Mouse (Mus musculus): ENCODE results near the gene Mrpl34. TPM values are rescaled to one million over a fixed set of nuclear protein-coding genes. Genes with fewer than 3 reads are reported as not detected.

Gene Mrpl34
- total and polyA plus RNA-seq, 2 experiments from 2014 or later = 188 to 284 TPM

- H3K9ac ChIP-seq (replicated peaks; ENCODE audit: low read depth, low read length) = no peak overlapping the region
- H3K27me3 ChIP-seq (ENCODE audit: control insufficient read depth, insufficient read depth, low read length) = no peaks in the 10 kb centered on the region
- peak overlapping the region; percentile 54 for H3K27ac ChIP-seq (ENCODE audit: low read depth)
- H3K9me3 ChIP-seq (replicated peaks; ENCODE audit: control insufficient read depth, low read length) = no peaks in the 10 kb centered on the region
- peaks cover 44% of the 10 kb centered on the region for H3K4me1 ChIP-seq (ENCODE audit: control insufficient read depth, insufficient read depth)
- TF ChIP-seq CTCF (IDR thresholded peaks at IDR 0.05; ENCODE audit: low read depth) = peak; percentile 31
- 0 out of 2 replicates have a peak, but pooled peaks have one; percentile 76 for TF ChIP-seq EP300 (IDR thresholded peaks at IDR 0.05; ENCODE audit: low read depth)
- peaks cover 13% of the 10 kb centered on the region for H3K36me3 ChIP-seq (replicated peaks; ENCODE audit: control insufficient read depth, insufficient read depth, low read length)
- no peak overlapping the region for H3K4me2 ChIP-seq (ENCODE audit: low read depth, low read length)
- no peak overlapping the region for H3K4me3 ChIP-seq (ENCODE audit: low read depth, low read length)
- DNase-seq (ENCODE audit: low spot score) (peak; percentile 80), ATAC-seq (ENCODE audit: insufficient read depth, low read depth) (peak; percentile 62)
- 22% methylated on average over 11 of the region's 11 CpGs for WGBS
Measured at GRCm38 (mm10) chr8:71496481-71496880, 31.7 kb downstream of the Mrpl34 start.

GRCm38 (mm10) chr8:71497077-71497645 lies 32.4 kb downstream of the Mrpl34 start:
- DNase-seq (ENCODE audit: low spot score) (no peak), ATAC-seq (ENCODE audit: insufficient read depth, low read depth) (no peak)
- Histone ChIP-seq H3K4me2 (ENCODE audit: low read depth, low read length) (no peak overlapping the region), H3K27me3 (ENCODE audit: control insufficient read depth, insufficient read depth, low read length) (no peaks in the 10 kb centered on the region), H3K9me3 (replicated peaks; ENCODE audit: control insufficient read depth, low read length) (no peaks in the 10 kb centered on the region), H3K27ac (ENCODE audit: low read depth) (0 out of 2 replicates have a peak overlapping the region, but pooled peaks have one; percentile 54), H3K4me1 (ENCODE audit: control insufficient read depth, insufficient read depth) (peaks cover 44% of the 10 kb centered on the region), H3K9ac (replicated peaks; ENCODE audit: low read depth, low read length) (no peak overlapping the region), H3K36me3 (replicated peaks; ENCODE audit: control insufficient read depth, insufficient read depth, low read length) (peaks cover 7% of the 10 kb centered on the region), H3K4me3 (ENCODE audit: low read depth, low read length) (no peak overlapping the region)
- no peak for TF ChIP-seq EP300 (IDR thresholded peaks at IDR 0.05; ENCODE audit: low read depth)
- no peak for TF ChIP-seq CTCF (IDR thresholded peaks at IDR 0.05; ENCODE audit: low read depth)
- 96% methylated on average over 1 of the region's 1 CpGs for WGBS

DNA sequence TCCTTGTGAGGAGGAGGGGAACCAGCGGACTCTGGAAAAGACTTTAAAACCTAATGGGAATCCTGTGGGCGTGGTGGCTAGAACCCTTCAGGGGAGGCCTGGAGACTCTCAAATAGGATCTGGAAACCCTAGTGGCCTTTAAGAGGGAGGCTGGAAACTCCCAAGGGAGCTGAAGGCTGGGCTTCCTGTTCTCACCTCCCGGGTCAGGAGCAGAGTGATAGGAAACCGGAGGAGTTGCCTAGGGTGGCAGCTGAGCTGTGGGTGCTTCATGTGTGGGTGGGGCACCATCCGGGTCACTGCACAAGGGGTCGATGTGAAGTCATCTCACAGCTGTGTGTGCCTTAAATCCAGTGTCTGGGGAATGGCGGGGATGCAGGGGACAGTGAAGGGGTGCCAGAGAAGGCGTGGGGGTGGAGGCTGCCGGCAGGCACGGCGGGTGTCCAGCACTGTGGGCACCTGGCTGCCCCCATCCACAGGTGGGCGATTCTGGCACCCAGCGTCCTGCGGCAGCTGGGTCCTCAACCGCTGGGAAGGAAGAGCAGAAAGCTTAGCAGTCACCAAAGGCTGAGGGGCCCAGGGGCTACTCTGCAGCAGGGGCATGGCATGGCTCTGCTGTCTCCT lies 33.2 kb downstream of the Mrpl34 start:
- Histone ChIP-seq H3K4me1 (ENCODE audit: control insufficient read depth, insufficient read depth) (peaks cover 44% of the 10 kb centered on the region), H3K9me3 (replicated peaks; ENCODE audit: control insufficient read depth, low read length) (no peaks in the 10 kb centered on the region), H3K4me2 (ENCODE audit: low read depth, low read length) (peak overlapping the region; percentile 9; the same call in 1 of the 2 replicates), H3K27ac (ENCODE audit: low read depth) (peak overlapping the region; percentile 49), H3K36me3 (replicated peaks; ENCODE audit: control insufficient read depth, insufficient read depth, low read length) (no peaks in the 10 kb centered on the region; the same call in 1 of the 2 replicates), H3K9ac (replicated peaks; ENCODE audit: low read depth, low read length) (no peak overlapping the region), H3K4me3 (ENCODE audit: low read depth, low read length) (no peak overlapping the region), H3K27me3 (ENCODE audit: control insufficient read depth, insufficient read depth, low read length) (no peaks in the 10 kb centered on the region)
- ATAC-seq (ENCODE audit: insufficient read depth, low read depth) (0 out of 2 replicates have a peak, but pooled peaks have one; percentile 8), DNase-seq (ENCODE audit: low spot score) (peak; percentile 35)
- 15% methylated on average over 15 of the region's 15 CpGs for WGBS
- TF ChIP-seq CTCF (IDR thresholded peaks at IDR 0.05; ENCODE audit: low read depth) = no peak
- 0 out of 2 replicates have a peak, but pooled peaks have one; percentile 21 for TF ChIP-seq EP300 (IDR thresholded peaks at IDR 0.05; ENCODE audit: low read depth)

DNA sequence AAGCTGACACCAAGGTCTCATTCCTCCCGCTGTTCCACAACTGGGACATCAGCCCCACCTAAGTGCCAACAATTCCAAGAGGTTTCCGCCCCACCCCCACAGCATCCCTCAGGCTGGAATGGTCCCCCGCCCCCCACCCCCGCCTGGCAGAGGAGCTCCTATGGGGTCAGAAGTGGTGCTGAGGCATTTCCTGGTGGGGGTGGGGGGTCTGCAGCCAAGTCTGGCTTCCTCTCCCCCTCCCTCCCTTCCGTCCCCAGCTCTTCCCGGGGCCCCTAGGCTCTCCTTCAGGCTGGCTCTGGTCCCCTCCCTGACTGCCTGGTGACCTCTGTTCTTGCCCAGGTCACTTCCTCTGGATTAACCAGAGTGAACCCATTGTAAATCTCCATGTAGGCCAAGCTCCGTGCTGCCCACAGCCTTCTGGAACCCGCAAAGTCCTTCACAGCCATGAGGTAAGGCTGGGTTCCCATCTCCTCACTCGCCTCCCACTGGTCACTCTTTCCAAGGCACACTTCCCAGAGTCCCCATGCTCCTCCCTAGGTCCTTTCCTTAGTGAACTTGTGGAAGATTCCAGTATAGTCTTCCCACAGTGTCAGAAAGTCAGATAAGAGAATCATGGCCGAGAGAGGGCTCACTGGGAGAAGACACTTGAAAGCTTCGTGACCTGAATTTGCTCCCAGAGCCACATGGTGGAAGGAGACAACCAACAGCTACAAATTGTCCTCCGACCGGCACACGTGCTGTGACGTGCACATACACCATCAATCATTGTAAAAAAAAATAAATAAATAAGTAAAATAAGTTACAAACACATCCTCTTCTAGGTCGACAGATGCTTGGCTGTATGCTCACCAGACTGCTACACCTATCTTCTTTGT lies 34.3 kb downstream of the Mrpl34 start:
- DNase-seq (ENCODE audit: low spot score) = peak; percentile 43
- no peak for ATAC-seq (ENCODE audit: insufficient read depth, low read depth)
- TF ChIP-seq EP300 (IDR thresholded peaks at IDR 0.05; ENCODE audit: low read depth) = no peak
- TF ChIP-seq CTCF (IDR thresholded peaks at IDR 0.05; ENCODE audit: low read depth) = no peak
- WGBS = 31% methylated on average over 16 of the region's 16 CpGs
- Histone ChIP-seq H3K27ac (ENCODE audit: low read depth) (peak overlapping the region; percentile 49), H3K36me3 (replicated peaks; ENCODE audit: control insufficient read depth, insufficient read depth, low read length) (no peaks in the 10 kb centered on the region), H3K4me2 (ENCODE audit: low read depth, low read length) (peak overlapping the region; percentile 9; the same call in 1 of the 2 replicates), H3K4me3 (ENCODE audit: low read depth, low read length) (no peak overlapping the region), H3K27me3 (ENCODE audit: control insufficient read depth, insufficient read depth, low read length) (no peaks in the 10 kb centered on the region), H3K9me3 (replicated peaks; ENCODE audit: control insufficient read depth, low read length) (no peaks in the 10 kb centered on the region), H3K4me1 (ENCODE audit: control insufficient read depth, insufficient read depth) (peaks cover 44% of the 10 kb centered on the region), H3K9ac (replicated peaks; ENCODE audit: low read depth, low read length) (no peak overlapping the region)

- DNase-seq (ENCODE audit: low spot score) = no peak
- Histone ChIP-seq H3K27ac (ENCODE audit: low read depth) (no peak overlapping the region), H3K9me3 (replicated peaks; ENCODE audit: control insufficient read depth, low read length) (no peaks in the 10 kb centered on the region), H3K4me2 (ENCODE audit: low read depth, low read length) (no peak overlapping the region), H3K4me3 (ENCODE audit: low read depth, low read length) (no peak overlapping the region), H3K36me3 (replicated peaks; ENCODE audit: control insufficient read depth, insufficient read depth, low read length) (no peaks in the 10 kb centered on the region), H3K4me1 (ENCODE audit: control insufficient read depth, insufficient read depth) (peaks cover 7% of the 10 kb centered on the region; the same call in 1 of the 2 replicates), H3K9ac (replicated peaks; ENCODE audit: low read depth, low read length) (no peak overlapping the region), H3K27me3 (ENCODE audit: control insufficient read depth, insufficient read depth, low read length) (peaks cover 41% of the 10 kb centered on the region)
- no peak for TF ChIP-seq CTCF (IDR thresholded peaks at IDR 0.05; ENCODE audit: low read depth)
- TF ChIP-seq EP300 (IDR thresholded peaks at IDR 0.05; ENCODE audit: low read depth) = no peak
- ATAC-seq (ENCODE audit: insufficient read depth, low read depth) = no peak
- WGBS = 90% methylated on average over 4 of the region's 4 CpGs
Measured at GRCm38 (mm10) chr8:71504349-71504748, 39.6 kb downstream of the Mrpl34 start.
